Mouse (Mus musculus) layer of hippocampus, postnatal 10 days (tissue): ENCODE results near the gene Masp2. TPM values are rescaled to one million over a fixed set of nuclear protein-coding genes. Genes with fewer than 3 reads are reported as not detected.

Experiments used
- DNase-seq, 2 experiments: peaks; one replicate each; pipeline ENCODE4 v3.0.0; 2021; ENCODE audit warnings: low spot score in 2 of 2
- long read RNA-seq: library from polyadenylated mRNA; stranded (forward); transcript quantifications from one replicate; pipeline ENCODE4 v2.0.0, GENCODE M21; 2023
- total RNA-seq, 2 experiments: library from RNA; stranded (reverse); gene quantifications; 2 replicates each; pipeline ENCODE4 v1.2.3; 2021

The Masp2 gene
- 1 to 10 TPM; 2.2 to 2.9 TPM for total RNA-seq
- long read RNA-seq, partial matches to known transcripts = 0 of 1 reads
- long read RNA-seq, other reads (novel, unspliced or antisense) = 1 of 1 reads

DNA sequence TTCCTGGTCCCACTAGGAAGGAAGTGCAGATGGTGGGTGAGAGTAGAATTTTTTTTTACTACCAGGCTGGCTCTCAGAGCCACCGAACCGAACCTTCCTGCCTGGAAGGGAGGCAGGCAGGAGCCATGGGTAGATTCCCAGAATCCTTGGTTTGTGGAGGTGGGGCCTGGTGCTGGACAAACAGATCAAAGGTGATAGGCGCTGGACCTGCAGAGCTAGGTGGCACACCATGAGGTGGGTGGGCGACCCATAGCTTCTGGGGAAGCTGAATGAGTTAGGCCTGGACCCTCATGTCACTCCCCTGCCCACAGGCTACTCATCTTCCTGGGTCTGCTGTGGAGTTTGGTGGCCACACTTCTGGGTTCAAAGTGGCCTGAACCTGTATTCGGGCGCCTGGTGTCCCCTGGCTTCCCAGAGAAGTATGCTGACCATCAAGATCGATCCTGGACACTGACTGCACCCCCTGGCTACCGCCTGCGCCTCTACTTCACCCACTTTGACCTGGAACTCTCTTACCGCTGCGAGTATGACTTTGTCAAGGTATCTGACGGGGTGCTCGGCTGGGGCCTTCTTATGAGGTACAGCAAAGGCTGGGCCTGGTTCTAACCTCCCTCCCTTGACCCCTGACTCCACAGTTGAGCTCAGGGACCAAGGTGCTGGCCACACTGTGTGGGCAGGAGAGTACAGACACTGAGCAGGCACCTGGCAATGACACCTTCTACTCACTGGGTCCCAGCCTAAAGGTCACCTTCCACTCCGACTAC, at the start of gene Masp2:
Masp2 (plus strand) TSS at position 198 of the 764 bp plus-strand sequence.
- no peak for DNase-seq

DNA sequence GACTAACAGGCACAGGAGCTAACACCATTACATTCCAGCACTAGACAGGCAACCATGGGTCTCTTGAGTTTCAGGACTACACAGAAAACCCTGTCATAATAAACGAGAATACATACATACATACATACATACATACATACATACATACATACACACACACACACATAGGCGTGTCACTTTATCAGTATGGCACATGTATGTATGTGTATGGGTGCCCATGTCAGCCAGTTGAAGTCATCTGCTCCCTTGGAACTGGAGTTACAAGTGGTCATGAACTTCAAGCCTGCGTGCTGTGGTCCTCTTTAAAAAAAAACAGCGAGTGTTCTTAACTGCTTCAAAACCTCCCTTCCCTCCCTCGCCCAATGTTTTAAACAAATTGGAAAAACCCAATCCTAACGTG, 44.6 kb upstream of the Masp2 start:
- DNase-seq = no peak

DNA sequence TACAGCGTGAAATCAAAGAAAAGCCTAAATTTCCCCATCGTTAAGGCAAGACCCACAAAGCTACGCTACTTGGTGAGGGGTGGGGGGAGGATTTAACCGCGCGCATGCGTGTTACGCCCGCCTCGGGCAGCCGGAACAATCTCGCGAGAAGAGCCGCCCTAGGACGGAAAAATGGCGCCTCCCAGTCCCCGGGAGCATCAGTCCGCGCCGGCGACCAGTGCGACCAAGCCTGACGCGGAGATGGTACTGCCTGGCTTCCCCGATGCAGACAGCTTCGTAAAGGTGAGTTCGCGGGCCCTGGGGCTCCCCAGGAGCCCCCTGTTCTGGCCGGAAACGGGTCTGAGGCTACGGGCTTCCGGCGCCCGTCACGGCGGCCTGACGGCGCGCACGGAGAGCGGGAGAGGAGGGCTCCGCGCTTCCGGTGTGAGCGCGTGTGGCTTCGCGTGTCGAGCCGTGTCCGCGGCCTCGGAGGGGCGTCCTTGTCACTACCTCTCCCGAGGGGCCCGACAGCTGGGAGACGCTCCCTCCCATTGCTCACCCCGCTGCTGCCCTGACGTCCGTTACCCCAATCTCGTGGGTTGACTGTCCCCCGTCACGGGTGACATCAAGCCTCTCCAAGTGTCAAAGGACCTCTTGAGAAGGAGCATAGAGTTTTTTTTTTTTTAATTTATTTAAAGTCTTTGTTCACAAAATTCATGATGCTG, 43.9 kb upstream of the Masp2 start, which contains the start of gene Exosc10:
Exosc10 (plus strand) TSS at position 133 of the 704 bp plus-strand sequence.
- peak; percentile 84 to 90 for DNase-seq

DNA sequence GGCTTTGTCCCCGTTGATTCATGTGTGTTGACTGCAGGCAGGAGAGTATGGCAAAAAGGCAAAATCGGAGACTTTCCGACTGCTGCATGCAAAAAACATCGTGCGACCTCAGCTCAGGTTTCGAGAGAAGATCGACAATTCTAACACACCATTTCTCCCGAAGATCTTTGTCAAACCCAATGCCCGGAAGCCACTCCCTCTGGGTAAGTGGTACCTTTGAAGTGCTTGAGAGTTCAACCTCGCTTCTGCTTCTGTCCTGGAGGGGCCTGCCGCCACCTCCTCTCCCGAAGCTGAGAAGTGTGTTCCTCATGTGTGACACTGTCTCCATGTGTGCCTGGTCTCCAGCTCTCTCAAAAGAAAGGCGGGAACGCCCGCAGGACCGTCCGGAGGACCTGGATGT, 39.7 kb upstream of the Masp2 start:
- no peak for DNase-seq

DNA sequence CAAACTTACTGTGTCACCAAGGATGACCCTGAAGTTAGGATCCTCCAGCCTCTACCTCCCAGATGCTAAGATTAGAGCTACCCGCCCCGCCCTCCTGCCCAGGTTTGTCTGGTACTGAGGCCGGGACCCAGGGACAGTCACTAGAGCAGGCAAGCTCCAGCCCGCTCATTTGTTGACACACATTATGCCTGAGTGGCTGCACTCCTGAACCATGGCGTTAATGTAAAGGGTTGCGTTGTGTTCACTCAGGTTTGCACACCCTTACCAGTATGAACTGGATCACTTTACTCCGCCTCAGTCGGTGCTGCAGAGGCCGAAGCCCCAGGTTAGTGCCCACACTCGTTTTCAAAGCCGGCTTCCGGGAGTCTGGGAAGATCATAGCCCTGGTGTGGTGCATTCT, 38.8 kb upstream of the Masp2 start:
- DNase-seq = no peak

DNA sequence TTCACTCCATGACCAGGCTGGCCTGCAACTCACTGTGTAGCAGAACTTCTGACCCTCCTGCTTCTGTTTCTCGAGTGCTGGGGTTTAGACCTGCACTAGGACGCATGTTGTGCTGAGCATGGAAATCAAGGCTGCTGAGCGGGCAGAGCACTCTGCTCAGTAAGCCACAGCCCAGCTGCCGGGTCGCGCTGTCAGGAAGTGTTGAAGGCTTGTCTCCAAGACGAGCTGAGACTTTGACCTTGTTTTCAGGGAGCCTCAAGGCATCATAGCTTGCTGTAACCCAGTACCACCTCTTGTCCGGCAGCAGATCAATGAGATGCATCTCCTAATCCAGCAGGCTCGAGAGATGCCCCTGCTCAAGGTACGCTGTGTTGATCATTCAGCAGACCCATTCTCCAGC, 32.2 kb upstream of the Masp2 start:
- no peak for DNase-seq

DNA sequence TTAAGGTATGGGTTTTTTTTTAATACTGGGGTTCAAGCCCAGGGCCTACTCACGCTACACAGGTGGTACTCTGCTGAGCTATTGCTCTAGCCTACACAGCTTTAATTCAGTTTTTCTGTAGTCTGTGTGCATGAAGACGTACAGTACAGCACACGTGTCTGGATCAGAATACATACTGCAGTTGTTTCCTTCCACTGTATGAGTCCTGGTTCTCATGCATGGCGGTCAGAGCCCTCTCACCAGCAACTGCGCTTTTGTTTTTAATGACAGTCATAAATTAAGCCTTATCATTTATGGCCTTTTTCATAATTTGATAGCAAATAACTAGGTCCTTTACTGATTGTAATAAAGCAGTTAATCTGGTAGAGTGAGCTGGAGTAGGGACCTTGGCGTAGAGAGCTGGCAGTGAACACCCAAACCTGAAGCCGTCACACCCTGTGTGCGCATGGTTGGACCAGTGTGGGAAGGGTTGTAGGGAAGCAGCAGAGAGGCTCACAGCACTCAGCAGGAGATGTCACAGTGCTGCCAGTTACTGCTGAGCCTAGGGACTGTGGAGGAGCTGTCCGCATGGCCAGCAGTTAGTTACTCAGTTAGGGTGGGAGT, 31.6 kb upstream of the Masp2 start:
- no peak for DNase-seq

DNA sequence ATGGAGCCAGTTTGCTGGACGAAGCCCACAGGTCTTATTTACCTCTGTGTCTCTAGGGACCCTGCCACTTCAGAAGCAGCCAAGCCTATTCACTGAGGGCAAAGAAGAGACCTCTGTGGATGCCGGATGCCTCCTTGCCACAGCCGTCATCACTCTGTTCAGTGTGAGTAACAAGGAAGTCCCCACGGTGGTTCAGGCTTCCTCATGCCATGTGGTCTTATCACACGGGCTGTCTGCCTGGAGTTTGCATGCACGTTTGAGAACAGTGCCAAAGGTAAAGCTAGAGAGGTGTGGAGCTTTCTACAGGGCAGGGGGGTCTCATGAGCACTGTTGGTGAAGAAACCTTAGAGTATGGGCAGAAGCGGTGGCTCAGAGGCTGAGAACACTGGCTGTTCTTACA, 29.1 kb upstream of the Masp2 start:
- DNase-seq = no peak

DNA sequence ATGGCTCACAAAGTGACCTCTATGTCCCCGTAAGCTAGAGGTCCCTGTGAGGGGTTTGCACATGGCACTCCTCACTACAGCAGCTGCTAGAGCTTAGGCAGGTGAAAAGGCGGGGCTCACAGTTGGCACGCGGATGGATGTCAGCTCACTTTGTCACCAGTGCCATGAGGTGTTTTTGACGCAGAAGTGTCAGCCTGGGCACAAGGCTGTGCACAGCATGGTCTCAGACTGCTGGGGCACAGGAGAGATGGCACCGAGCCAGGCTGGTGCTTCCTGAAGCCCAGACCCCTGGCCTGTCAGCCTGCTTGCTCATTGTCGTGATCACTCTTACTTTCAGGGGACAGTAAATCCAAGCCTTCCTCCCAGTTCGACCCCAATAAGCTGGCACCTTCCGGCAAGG, 21.6 kb upstream of the Masp2 start:
- no peak for DNase-seq

DNA sequence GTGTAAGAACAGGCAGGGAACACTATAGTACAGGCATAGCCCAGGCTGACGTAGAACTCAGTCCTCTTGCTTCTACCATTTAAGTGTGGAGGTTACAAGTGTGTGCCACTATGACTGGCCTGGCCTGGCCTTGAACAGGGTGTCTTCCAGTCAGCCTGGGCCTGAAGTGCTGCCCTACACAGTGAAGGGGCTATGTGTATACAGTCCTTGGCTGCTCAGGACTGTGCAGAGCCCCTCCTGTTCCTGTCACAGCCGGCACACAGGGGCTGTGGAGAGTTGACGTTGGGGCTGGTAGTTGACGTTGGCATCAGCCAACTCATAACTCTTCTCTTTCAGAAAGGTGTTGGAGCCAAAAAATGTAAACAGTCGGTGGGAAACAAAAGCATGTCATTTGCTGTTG, 20.9 kb upstream of the Masp2 start:
- no peak for DNase-seq

DNA sequence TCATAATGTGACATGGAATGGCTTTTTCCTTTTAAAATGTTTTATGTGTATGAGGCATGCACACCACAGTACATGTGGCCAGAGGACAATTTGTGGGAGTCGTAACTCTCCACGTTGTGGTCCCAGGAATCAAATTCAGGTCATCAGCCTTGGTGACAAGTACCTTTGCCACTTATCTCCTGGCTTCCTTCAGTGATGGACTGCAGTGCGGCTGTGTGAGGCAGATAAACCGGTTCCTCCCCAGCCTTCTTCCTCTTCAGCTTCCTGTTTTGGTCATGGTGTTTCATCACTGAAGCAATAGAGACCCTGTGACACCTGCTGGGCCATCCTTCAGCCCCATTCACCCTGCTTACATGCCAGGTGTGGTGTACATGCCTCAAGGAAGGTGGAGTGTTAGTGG, 19.1 kb upstream of the Masp2 start:
- no peak for DNase-seq

DNA sequence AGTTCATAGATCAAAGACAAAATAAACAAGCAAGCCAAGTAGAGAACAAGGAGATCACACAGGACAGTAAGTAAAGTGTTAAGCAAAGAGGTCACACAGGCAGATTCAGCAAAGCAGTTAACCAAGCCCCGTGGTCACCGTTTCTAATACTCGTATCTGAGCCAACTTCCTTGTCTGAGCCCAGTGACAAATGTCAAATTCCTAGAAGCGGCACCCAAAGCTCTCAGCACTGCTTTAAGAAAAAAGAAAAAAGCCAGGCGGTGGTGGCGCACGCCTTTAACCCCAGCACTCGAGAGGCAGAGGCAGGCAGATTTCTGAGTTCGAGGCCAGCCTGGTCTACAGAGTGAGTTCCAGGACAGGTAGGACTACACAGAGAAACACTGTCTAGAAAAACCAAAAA, 15.7 kb upstream of the Masp2 start:
- no peak for DNase-seq

DNA sequence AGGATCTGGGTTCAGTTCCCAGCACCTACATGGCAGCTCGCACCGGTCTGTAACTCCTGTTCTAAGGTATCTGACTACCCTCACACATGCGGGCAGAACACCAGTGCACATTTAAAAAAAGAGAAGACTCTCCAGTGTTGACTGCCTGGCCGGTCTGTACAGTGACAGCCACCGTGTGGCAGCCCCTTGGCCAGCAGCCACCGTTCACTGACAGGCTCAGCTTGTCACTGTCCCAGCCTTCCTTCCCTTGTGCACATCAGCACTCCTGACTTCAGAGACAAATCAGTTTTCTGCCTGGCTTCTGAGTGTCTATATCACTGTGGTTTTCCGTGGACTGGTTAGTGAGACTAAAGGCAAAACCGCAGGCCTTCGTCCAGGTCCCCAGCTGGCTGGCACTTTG, 13.6 kb upstream of the Masp2 start:
- peak; percentile 46 to 52 for DNase-seq

DNA sequence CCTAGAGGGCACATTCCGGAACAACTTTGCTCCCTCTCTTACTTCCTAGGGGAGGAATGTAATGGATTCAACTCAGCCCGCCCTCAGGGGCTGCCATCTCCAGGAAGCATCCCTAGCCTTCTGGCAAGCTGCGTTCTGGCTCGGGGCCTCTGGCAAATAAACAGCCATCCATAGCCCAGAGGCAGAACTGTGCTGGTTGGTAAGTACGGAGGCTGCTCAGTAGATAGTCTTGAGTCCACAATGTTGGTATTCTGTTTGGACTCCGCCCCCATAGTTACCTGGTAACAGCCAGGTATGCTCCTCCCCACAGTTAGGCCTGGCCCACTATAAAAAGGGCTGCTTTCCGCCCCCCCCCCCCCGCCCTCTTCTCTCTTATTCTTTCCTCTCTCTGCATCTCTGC, 12.8 kb upstream of the Masp2 start:
- DNase-seq = peak; percentile 64 to 72

DNA sequence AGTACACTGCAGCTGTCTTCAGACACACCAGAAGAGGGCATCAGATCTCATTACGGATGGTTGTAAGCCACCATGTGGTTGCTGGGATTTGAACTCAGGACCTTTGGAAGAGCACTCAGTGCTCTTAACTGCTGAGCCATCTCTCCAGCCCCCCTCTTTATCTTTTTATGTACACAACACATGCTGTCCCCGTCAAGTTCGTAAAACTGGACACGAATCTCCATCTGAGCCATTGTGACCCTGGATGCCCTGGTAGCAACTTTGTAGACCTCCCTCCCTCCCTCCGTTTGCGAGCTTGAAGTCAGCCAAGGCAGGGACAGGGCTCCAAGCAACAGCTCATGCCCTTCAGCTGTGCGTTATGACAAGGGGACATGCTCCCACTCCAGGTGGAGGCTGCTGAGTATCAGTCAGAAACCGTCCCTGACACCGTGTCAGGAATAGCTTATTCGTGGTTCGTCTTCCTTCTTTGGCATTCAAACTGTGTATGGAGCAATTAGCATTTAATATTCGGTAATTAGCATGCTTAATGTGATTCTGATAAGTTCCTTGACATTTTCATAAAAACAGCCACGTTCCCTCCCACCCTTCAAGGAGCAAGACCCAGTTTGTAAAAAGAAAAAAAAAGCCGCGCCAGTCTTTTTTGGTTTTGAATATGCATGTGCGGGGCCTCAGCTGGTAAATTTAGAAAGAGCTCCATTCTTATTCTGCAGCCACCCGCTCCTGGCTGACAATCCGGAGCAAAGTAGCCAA, 11.8 kb upstream of the Masp2 start:
- DNase-seq = peak; percentile 33 to 45

DNA sequence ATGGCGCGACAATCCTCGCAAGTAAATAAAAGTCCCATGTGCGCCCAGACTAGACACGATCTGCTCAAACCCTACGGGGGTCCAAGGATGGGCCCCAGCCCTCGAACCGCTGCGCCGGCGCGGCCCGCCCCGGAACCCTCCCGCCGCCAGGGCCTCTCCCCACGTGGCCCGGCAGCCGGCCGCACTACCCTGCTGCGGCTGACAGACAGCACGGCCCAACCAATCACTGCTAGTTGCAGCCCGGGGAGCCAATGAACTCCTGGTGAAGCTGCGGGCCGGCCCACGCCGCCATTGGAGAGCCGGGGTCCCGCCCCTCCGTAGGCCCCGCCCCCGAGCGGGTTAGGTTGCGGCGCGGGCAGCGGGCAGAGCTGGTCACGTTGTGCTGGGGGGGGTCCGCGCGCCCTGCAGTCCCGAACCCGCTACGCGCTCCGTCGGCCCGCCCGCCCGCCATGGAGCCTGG, 11.2 kb upstream of the Masp2 start, which contains the start of gene Srm:
Srm (plus strand) TSS at position 333 of the 460 bp plus-strand sequence.
- peak; percentile 95 to 97 for DNase-seq

DNA sequence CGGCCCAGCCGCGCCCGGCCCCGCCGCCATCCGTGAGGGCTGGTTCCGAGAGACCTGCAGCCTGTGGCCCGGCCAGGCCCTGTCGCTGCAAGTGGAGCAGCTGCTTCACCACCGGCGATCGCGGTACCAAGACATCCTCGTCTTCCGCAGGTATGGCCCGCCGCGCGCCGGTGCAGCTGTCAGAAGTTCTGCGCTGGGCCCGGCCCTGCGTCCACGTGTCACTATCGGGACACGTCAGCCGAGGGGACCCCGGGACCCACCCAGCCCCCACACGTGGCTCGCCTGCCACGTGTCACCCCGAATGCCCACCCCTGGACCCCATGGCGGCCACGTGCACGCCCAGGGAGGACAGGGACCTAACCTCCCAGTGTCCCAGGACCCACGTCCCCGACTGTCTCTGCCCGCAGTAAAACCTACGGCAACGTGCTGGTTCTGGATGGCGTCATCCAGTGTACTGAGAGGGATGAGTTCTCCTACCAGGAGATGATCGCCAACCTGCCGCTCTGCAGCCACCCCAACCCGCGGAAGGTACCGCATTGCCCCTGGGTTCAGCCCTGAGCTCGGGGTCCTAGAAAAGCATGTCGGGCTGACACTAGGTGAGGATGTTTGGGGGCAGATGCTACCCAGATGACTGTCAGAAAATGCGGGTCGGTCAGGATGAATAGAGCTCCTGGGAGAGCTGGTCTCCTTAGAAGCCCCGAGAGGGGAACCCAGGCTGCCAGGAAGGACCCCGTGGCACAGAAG, 10.5 kb upstream of the Masp2 start:
- no peak for DNase-seq

DNA sequence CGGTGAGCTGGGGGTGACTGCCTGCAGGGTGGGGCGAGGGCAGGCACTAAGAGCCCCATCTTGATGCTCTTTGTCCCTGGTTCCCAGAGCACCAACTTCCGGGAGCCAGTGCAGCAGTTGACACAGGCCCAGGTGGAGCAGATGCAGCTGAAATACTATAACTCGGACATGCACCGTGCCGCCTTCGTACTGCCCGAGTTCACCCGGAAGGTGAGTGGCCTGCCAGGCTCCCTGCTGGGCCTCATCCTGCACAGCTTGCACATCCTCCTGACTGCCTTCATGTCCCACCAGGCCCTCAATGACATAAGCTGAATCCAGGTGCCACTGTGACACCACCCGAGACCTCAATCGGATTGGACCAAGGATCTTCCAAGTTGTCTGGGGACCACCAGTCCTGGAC, 8.4 kb upstream of the Masp2 start:
- DNase-seq = no peak

DNA sequence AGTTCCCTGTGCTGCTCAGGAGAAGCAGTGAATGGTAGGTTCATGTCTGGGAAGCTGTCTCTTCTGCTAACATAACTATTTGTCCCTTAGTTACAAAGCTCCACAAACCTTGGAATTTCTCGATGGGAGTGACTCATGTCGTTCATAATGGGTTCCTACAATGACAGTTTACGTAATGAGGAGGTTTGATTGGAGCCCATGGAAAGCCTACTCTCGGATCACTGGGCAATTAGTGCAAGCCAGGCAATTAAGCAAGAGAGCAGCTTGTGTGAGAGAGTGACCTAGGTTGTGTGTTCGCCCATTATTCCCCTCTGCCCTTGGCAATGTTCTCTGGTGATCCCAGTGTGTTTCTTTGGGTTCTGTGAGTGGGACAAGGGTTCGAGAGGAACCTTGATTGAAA, 6.4 kb upstream of the Masp2 start:
- DNase-seq = no peak

DNA sequence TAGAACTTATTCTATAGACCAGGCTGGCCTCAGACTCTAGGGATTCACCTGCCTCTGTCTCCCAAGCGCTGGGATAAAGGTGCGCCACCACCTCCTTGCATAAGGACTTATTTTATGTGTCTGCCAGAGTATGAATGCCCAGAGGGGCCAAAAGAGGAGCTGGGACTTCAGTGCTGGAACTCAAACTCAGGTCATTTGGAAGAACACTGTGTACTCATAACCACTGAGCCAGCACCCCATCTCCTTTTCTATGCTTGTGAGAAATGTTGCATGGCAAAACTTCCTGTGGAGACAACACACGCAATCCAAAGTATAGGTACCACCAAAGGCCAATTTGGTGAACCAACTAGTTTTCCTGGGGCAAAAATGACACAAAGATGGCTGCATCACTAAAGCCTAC, 5.6 kb upstream of the Masp2 start:
- no peak for DNase-seq

DNA sequence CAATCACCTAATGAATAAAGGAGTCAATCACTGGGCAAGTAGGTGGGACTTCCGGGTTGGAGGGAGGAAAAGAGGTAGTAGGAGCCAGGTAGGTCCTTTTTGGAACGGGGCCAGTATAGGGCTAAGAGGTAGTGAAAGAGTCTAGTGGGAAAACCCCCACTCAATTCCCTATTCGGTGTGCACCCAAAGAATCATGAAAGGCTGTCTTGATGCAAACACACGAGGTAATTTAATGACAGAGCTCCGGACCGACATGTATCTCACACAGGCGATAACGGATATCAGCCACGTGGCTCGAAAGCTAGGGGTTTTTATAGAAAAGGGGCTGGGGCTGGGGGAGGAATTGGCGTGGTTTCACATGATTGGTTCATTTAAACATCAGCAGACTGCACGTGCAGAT, 3.5 kb upstream of the Masp2 start:
- DNase-seq = no peak
